Mouse (Mus musculus): ENCODE results near the gene Lsm6.

Lsm6 gene

GRCm38 (mm10) chr8:78807283-78807682 lies 13.7 kb downstream of the Lsm6 start:
- DNase-seq (ENCODE audit: low read depth, low spot score) = no peak

GRCm38 (mm10) chr8:78806006-78806405 lies 14.9 kb downstream of the Lsm6 start:
- DNase-seq (ENCODE audit: low read depth, low spot score) = no peak

DNA sequence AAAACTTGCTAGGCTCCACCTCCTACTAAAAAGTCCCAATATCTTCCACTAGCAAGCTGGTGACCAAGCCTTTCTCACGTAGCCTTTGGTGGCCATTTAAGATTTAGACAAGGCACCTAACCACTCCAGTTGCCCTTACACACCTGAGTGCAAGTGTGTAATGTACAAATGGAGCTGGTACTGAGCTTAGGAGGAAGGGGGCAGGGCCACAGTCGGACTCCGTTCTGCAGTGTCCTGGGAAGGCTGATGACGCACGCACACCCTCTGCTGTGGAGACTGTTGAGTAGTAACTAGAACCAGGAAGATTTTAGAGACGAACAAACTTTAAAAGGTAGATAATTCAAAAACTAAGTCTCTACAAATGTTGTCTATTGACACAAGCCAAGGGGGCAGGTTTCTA lies 19.7 kb downstream of the Lsm6 start:
- no peak for DNase-seq (ENCODE audit: low read depth, low spot score)

DNA sequence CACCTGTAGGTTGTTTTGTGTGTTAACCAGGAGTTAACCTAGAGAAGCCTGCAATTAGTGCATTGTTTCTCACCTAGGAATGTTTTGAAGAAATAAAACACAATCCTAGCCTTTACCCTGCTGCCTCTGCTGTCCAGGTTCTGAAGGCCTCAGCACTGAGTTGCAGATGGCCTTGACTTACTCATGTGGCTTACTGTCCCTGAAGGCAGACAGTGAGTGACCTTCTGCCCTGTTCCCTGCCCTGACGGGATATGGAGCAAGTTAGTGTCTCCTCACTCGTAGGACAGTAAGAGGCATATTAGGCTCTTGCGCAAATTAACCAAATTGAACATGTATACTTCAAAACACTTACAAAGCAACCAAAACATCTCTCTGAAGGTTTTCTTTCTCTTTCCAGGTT lies 22.3 kb downstream of the Lsm6 start:
- DNase-seq (ENCODE audit: low read depth, low spot score) = no peak

DNA sequence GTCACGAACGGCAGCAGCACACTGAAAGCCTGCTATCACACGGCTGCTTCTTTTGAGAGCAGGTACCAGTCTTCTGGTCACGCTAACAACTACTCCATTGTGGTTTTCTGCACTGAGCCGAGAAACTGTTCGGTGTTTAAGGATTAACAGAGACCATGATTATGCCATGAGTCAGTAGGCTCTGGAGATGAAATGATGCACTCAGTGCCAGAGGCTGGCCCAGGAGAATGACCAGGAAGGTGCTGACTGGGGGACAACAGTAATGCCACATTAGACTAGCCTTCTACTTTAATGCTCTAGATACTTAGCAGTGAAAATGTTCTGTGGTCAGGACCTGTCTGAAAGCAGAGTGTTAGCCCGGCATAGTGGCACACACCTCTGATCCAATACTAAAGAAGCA lies 23.0 kb downstream of the Lsm6 start:
- DNase-seq (ENCODE audit: low read depth, low spot score) = no peak

GRCm38 (mm10) chr8:78793231-78793630 lies 27.7 kb downstream of the Lsm6 start:
- DNase-seq (ENCODE audit: low read depth, low spot score) = no peak

GRCm38 (mm10) chr8:78776816-78777215 lies 44.1 kb downstream of the Lsm6 start:
- no peak for DNase-seq (ENCODE audit: low read depth, low spot score)

DNA sequence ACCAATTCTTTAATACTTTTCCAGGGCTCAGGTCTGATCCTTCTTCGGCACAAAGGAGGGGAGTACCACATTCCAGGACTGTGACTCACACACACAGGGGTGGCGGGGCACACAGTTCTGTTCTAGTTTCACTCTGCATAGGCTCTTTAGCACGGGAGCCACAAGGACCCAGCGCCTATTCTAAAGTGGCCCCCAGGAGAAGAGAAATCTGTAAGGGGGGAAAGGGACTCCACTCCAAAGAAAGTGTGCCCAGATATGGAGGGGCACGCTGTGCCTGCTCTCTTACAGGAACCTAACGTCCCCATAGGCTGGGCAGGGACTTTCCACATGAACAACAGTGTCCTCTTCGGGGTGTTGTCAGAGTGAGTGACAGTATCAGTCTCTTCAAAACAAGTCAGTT lies 49.7 kb downstream of the Lsm6 start:
- DNase-seq (ENCODE audit: low read depth, low spot score) = no peak

DNA sequence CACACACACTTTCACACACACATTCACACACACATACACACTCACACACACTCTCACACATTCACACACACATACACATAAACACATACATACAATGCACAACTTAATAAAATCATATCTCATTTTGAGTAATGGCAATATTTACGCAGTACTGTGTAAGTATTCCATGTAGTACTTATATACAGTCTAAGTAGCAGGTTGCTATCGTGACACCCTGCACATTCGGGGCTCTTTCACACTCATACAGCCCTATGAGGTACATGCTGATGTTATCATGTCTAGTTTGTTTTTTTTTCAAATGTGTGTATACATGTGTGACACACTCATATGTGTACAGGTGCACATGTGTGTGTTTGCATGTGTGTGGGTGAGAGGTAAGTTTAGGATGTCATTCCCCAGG lies 50.4 kb downstream of the Lsm6 start:
- no peak for DNase-seq (ENCODE audit: low read depth, low spot score)

DNA sequence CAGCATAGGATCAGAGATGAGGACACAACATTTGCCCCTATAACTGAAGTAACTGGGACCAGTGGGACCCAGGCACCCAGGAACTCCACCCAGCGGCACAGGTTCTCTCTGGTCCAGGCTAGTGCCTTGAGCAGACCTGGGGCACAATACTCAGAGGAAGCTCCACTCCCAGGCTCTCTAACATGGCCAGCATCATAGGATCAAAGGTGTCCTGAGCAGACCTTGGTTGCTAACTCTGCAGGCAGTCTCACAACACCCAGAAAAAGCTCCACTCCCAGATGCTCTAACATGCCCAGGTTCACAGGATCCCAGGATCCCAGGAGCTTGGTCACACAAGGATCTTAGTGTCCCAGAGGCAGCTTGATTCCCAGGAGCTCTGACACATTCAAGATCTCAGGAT lies 55.4 kb downstream of the Lsm6 start:
- no peak for DNase-seq (ENCODE audit: low read depth, low spot score)

DNA sequence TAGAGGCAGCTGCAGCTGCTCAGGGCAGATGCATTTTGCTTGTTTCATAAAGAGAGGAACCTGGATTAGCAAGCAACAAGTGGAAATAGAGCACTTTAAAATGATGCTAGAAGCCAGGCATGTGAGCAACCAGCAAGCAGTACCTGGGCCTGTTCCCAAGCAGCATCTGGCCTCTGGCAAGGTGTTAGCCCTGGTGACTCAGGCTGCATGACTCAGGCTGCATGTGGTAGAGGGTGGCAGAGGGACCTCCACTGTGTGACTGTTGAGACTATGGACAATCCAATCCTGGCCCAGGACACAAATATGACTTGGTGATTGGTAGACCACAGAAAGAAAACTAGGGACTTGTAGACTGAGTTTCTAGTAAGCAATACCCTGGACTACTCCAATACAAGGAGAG lies 56.0 kb downstream of the Lsm6 start:
- no peak for DNase-seq (ENCODE audit: low read depth, low spot score)

DNA sequence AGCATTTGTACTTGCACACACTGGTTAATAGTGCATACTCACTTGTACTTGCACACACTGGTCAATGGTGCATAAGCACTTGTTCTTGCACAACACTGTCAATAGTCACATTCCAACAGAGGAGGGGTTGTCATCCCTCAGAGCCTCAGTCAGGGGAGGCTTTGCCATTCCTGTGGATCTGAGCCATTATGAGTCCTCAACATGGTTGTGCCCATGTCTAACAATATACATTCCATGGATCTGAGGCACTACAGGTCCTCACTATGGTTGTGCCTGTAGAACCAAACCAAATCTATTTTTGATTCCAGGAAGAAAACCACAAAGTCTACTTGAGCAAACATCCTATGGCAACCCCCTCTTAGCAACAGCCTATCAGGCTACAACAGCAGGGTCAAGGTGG lies 61.8 kb downstream of the Lsm6 start:
- DNase-seq (ENCODE audit: low read depth, low spot score) = no peak

DNA sequence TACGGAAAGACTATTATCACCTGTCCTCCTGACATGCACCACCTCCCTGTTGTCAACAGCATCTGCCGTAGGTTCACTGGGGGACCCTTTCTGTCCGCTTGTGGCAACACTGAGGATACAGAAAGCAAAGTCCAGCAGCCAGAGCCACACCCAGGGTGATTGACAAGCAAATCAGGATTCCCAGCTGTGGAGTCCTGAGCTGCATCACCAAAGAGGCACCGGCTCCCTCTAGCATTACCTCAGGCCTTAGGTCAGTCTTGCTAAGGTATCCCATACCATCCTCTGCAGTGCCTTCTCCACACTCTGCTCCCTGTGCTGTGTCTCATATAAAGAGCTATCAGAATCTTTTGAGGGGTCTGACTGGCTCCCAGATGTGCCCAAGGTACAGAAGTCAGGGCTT lies 66.0 kb downstream of the Lsm6 start:
- no peak for DNase-seq (ENCODE audit: low read depth, low spot score)
